Mouse (Mus musculus): ENCODE results near the gene Mrpl58.
"Not testable (repeated sequence)": the region's sequence is repeated elsewhere in the genome, so short reads cannot be mapped to it uniquely, and the experiment has no call there.

Gene Mrpl58

GRCm38 (mm10) chr11:115383701-115384474, 19.7 kb upstream of the Mrpl58 start:
- DNase-seq, result peak; percentile 61

DNA sequence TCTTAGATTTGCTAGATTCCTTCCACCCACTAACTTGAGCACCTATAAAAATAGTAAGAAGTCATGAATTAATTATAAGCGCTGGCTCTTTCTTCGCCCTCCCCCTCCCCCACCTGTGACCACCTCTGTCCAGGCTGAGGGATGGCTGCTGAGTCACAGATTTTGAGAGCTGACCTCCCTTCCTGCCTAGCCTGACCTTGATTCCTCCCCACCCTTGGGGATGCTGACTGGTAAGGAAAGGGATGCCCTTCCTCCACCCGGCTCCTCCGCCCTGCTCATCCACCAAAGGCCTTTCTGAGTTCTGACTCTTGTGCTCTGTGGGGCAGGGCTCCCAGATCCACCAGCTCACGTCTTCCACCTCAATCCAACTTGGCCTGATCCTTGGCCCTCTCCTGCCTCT, 19.0 kb upstream of the Mrpl58 start:
- DNase-seq, result no peak

GRCm38 (mm10) chr11:115386859-115387258, 16.7 kb upstream of the Mrpl58 start:
- DNase-seq, result not testable (repeated sequence)

- DNase-seq, result no peak
Observed at GRCm38 (mm10) chr11:115391358-115391757, 12.2 kb upstream of the Mrpl58 start.

DNA sequence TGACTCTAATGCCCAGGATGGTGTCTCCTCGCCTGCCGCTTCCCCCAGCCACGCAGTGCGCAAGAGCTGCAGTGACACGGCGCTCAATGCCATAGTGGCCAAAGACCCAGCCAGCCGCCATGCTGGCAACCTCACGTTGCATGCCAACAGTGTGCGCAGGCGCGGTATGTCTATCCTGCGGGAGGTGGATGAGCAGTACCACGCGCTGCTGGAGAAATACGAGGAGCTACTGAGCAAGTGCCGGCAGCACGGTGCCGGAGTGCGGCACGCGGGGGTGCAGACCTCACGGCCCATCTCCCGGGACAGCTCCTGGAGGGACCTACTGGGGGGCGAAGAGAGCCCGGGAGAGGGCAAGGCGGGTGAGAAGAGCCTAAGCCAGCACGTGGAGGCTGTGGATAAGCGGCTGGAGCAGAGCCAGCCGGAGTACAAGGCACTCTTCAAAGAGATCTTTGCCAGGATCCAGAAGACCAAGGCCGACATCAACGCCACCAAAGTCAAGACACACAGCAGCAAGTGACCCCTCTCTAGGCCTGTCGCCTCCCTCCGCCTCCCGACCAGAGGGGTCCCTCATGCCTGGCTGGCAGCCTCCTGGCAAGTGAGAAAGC, 9.7 kb upstream of the Mrpl58 start:
- no peak for DNase-seq

DNA sequence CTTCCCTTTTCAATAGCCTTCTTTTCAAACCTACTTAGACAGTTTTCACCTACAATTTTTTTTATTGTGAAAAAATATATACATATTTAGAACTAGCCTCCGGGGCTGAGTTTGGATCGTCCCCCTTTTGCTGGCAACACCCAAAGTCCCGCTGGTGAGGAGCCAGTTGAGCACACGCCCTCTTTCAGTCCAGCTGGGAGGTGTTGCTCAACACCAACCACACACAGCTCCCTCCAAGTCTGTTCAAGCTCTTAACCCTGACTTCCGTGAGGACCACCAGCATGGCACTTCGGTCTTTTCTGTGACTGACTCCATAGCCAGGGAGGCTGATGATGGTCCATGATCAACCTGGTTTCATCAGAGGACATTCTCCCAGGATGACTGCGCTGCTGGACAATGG, 5.5 kb upstream of the Mrpl58 start:
- DNase-seq, result no peak

- DNase-seq, result no peak
Observed at GRCm38 (mm10) chr11:115400126-115400525, 3.4 kb upstream of the Mrpl58 start.

- peak; percentile 77 for DNase-seq
Observed at GRCm38 (mm10) chr11:115400630-115401391, 2.7 kb upstream of the Mrpl58 start.

GRCm38 (mm10) chr11:115405723-115406122, 2.2 kb downstream of the Mrpl58 start:
- DNase-seq, result no peak

- no peak for DNase-seq
Observed at GRCm38 (mm10) chr11:115406858-115407401, 3.4 kb downstream of the Mrpl58 start.

DNA sequence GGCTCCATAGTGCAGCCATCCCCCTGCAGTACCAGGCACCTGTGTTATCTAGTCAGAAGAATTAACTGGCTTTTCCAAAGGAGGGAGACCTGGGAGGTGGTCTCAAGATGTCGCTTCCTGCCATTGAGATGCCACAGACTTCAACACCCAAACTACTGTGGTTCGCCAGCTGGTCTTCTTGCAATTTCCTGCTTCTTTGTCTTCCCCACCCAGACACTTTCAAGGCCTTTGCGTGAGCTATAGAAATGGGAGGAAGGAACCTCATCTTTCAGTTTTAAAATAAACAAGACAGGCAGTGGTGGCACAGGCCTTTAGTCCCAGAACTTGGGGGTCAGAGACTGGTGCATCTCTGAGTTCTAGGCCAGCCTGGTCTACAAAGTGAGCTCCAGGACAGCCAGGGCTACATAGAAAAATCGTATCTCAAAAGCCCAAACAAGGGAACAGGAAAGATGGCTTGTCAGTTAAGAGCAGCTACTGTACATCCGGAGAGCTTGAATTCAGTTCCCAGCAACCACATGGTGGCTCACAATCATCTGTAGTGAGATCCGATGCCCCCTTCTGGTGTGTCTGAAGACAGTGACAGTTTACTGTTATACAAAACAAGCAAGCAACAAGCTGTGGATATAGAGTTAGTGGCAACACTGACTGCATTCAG, 4.8 kb downstream of the Mrpl58 start:
- no peak for DNase-seq

DNA sequence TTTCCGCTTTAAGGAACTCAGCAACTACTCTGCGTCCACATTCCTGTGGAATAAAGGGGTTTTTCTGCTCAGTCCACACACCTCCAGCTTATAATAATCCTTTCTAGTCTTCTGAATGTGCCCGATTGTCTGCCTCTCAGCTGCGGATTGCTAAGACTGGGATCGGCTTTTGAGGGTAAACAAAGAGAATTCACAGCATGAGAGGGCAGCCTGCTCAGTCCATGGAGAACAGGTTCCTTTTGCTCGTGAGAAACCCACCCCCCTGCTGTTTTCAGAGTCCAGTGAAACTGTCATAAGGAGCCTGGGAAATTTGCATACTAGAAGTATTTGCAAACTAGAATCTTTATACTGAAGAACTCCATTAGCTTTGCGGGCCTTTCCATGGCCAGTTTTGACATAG, 6.0 kb downstream of the Mrpl58 start:
- no peak for DNase-seq

GRCm38 (mm10) chr11:115419531-115420237, 16.1 kb downstream of the Mrpl58 start, which contains the start of the genes Atp5h and Kctd2:
TSS of gene Atp5h (minus strand) at chr11:115419962.
TSS of gene Kctd2 (plus strand) at chr11:115420128.
- DNase-seq, result peak; percentile 96

- DNase-seq, result peak; percentile 54
Observed at GRCm38 (mm10) chr11:115420336-115421190, 17.0 kb downstream of the Mrpl58 start.

- no peak for DNase-seq
Observed at GRCm38 (mm10) chr11:115421328-115421727, 17.8 kb downstream of the Mrpl58 start.

DNA sequence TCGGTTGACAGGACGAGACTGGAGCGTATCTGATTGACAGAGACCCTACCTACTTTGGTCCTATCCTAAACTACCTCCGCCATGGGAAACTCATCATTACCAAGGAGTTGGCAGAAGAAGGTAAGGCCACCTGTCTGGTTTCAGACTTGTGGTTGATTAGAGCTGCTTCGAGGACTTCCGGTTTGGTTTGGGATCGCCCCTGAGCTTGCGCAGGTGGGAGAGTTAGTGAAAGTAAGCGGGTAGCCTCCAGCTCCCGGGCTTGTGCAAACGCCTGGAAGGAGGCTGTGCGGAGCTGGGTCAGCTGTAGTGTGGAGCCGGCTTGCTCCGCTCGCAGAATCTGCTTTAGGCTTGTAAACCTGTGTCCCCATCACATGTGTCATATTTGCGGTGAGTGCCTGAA, 18.4 kb downstream of the Mrpl58 start:
- no peak for DNase-seq

- no peak for DNase-seq
Observed at GRCm38 (mm10) chr11:115423091-115423490, 19.5 kb downstream of the Mrpl58 start.

GRCm38 (mm10) chr11:115424666-115425065, 21.1 kb downstream of the Mrpl58 start:
- DNase-seq, result no peak

DNA sequence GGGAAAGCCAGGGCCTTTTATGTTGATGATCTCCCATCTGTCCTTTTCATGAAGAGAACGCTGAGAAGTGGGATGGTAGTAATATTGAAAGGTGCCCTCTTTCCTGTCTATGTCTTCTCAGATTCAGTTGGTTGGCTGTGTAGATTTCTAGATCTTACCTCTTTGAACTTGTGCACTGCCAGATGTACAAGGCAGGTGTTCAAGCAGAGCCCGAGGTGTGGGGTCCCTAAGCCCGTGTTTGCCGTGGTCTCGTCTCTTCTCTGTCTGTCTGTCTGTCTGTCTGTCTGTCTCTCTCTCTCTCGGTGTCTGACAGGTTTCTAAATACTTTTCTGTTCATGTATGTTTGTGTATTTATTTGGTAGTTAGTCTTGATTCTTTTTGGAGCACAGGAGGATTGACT, 22.1 kb downstream of the Mrpl58 start:
- DNase-seq, result no peak

- peak; percentile 74 for DNase-seq
Observed at GRCm38 (mm10) chr11:115427482-115428331, 24.2 kb downstream of the Mrpl58 start.
